Mouse (Mus musculus) frontal cortex, postnatal 14 days (tissue): Measurements from ENCODE around the gene Zfx.

Experiments
- DNase-seq, 2 experiments: peaks; one replicate each; pipeline ENCODE4 v3.0.0; 2022; ENCODE audit warnings: low spot score in 2 of 2

Gene Zfx

GRCm38 (mm10) chrX:94123059-94123839, at the start of gene Zfx:
Gene Zfx (minus strand): TSS chrX:94123702.
- DNase-seq, result peak; percentile 14 to 39

- DNase-seq, result no peak
Observed at GRCm38 (mm10) chrX:94169348-94169747, 45.8 kb upstream of the Zfx start.

- DNase-seq, result no peak
Observed at GRCm38 (mm10) chrX:94152251-94152830, 28.8 kb upstream of the Zfx start.

GRCm38 (mm10) chrX:94150471-94150870, 27.0 kb upstream of the Zfx start:
- no peak for DNase-seq

- DNase-seq, result no peak
Observed at GRCm38 (mm10) chrX:94142004-94142771, 18.7 kb upstream of the Zfx start.

GRCm38 (mm10) chrX:94140080-94140479, 16.6 kb upstream of the Zfx start:
- no peak for DNase-seq

- no peak for DNase-seq
Observed at GRCm38 (mm10) chrX:94138256-94138655, 14.8 kb upstream of the Zfx start.

- DNase-seq, result no peak
Observed at GRCm38 (mm10) chrX:94135084-94135483, 11.6 kb upstream of the Zfx start.

- no peak for DNase-seq
Observed at GRCm38 (mm10) chrX:94133551-94133950, 10.0 kb upstream of the Zfx start.

GRCm38 (mm10) chrX:94132239-94132638, 8.7 kb upstream of the Zfx start:
- DNase-seq, result no peak

- DNase-seq, result no peak
Observed at GRCm38 (mm10) chrX:94129712-94130111, 6.2 kb upstream of the Zfx start.

- no peak for DNase-seq
Observed at GRCm38 (mm10) chrX:94125950-94126349, 2.4 kb upstream of the Zfx start.

GRCm38 (mm10) chrX:94122709-94123058, 818 bp downstream of the Zfx start:
- DNase-seq, result no peak

- DNase-seq, result peak; percentile 71 to 80
Observed at GRCm38 (mm10) chrX:94121866-94122708, 1.4 kb downstream of the Zfx start.

GRCm38 (mm10) chrX:94121161-94121856, 2.2 kb downstream of the Zfx start:
- no peak for DNase-seq

- DNase-seq, result no peak
Observed at GRCm38 (mm10) chrX:94118350-94118749, 5.2 kb downstream of the Zfx start.

- DNase-seq, result no peak
Observed at GRCm38 (mm10) chrX:94115882-94116281, 7.6 kb downstream of the Zfx start.

- no peak for DNase-seq
Observed at GRCm38 (mm10) chrX:94105964-94106363, 17.5 kb downstream of the Zfx start.

GRCm38 (mm10) chrX:94102938-94103337, 20.6 kb downstream of the Zfx start:
- no peak for DNase-seq

- no peak for DNase-seq
Observed at GRCm38 (mm10) chrX:94100561-94100960, 22.9 kb downstream of the Zfx start.

GRCm38 (mm10) chrX:94091001-94091400, 32.5 kb downstream of the Zfx start:
- no peak for DNase-seq
